Mouse (Mus musculus): Measurements from ENCODE around the gene Prorsd1. TPM values are rescaled to one million over a fixed set of nuclear protein-coding genes. Genes with fewer than 3 reads are reported as not detected.
"Not testable (repeated sequence)": the region's sequence is repeated elsewhere in the genome, so short reads cannot be mapped to it uniquely, and the experiment has no call there.

Prorsd1 gene
- polyA plus RNA-seq (2015; fragmentation: Nextera tagmentation; extraction: Ambion mirVana), result 32.3 and 33.8 TPM in 2 replicates

DNA sequence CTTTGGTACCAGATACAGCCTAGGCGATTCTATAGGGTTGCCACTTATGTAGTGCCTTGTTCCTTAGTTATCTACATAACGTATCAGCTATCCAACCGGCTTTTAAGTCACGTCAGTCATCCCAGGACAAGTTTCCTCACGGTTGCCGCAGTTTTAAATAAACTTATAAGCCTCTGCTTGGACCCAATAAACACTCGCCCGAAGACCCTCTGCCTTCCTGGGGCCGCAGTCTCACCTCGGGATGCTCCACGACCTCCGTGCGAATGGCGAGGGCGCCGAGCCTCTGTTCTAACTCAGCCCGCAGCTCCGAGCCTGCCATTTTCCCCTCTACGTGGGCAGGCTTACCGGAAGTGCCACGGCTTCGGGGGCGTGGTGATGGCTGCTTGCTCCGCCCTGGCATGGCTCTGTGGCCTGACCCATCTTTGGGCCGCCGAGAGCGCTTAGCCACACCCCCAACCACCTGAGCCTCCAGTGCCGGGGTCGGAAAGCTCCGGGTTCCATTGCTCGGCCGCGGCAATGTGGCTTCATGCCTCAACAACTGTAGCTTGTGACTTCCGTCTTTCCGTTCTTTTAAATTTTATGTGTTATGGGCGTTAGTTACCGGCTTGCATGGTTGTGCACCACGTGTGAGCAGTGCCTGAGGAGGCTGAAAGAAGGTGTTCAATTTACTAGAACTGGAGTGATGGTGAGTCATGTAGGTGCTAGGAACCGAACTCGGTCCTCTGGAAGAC, at the start of gene Prorsd1:
TSS of gene Prorsd1 (minus strand) at position 352 of the 731 bp plus-strand sequence.
- no peaks in the 10 kb centered on the region for H3K9me3 ChIP-seq
- peak within 1 kb of the TSS; percentile 56; the same call in 1 of the 2 replicates for H3K9ac ChIP-seq
- no peaks in the 10 kb centered on the region for H3K36me3 ChIP-seq
- H3K27ac ChIP-seq, result peak within 1 kb of the TSS; percentile 85
- H3K4me2 ChIP-seq, result peak within 1 kb of the TSS; percentile 68
- WGBS, result 2% methylated on average over 40 of the region's 40 CpGs
- ATAC-seq (ENCODE audit: insufficient read depth, low FRiP score, low read depth), result peak; percentile 99
- 0 out of 2 replicates have a peak, but pooled peaks cover 4% of the 10 kb centered on the region for H3K4me1 ChIP-seq
- H3K27me3 ChIP-seq (replicated peaks), result no peaks in the 10 kb centered on the region
- peak within 1 kb of the TSS; percentile 71 for H3K4me3 ChIP-seq (replicated peaks)

DNA sequence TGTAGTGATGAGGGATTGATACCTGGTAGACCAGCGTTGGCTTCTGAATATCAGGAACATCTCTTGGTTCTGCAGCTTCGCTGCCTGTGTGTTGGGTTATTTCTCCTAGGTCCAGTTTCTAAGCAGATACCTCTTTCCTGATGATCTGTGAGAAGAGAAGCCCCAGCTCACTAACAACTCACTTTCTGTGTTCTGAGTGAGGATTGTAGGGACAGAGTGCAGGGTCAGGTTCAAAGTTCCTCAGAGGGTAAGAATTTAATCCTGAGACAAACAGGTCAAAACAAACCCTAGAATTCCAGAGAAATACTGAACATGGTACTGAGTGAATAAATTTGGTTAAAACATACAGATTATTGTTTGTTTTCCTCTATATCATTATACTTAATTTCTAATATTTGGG, 48.6 kb upstream of the Prorsd1 start:
- no peak for ATAC-seq (ENCODE audit: insufficient read depth, low FRiP score, low read depth)
- no peak overlapping the region for H3K27ac ChIP-seq
- no peak overlapping the region for H3K4me2 ChIP-seq
- H3K36me3 ChIP-seq, result no peaks in the 10 kb centered on the region
- H3K9ac ChIP-seq, result no peak overlapping the region
- H3K27me3 ChIP-seq (replicated peaks), result no peaks in the 10 kb centered on the region
- H3K4me3 ChIP-seq (replicated peaks), result no peak overlapping the region
- WGBS, result 81% methylated on average over 2 of the region's 2 CpGs
- no peaks in the 10 kb centered on the region for H3K4me1 ChIP-seq
- H3K9me3 ChIP-seq, result no peaks in the 10 kb centered on the region

- WGBS, result 83% methylated on average over 3 of the region's 3 CpGs
- Histone ChIP-seq H3K27ac (no peak overlapping the region), H3K9me3 (no peaks in the 10 kb centered on the region), H3K4me1 (no peaks in the 10 kb centered on the region), H3K4me2 (no peak overlapping the region), H3K36me3 (no peaks in the 10 kb centered on the region), H3K9ac (no peak overlapping the region), H3K4me3 (replicated peaks) (no peak overlapping the region), H3K27me3 (replicated peaks) (no peaks in the 10 kb centered on the region)
- ATAC-seq (ENCODE audit: insufficient read depth, low FRiP score, low read depth), result no peak
Observed at GRCm38 (mm10) chr11:29560990-29561389, 46.2 kb upstream of the Prorsd1 start.

DNA sequence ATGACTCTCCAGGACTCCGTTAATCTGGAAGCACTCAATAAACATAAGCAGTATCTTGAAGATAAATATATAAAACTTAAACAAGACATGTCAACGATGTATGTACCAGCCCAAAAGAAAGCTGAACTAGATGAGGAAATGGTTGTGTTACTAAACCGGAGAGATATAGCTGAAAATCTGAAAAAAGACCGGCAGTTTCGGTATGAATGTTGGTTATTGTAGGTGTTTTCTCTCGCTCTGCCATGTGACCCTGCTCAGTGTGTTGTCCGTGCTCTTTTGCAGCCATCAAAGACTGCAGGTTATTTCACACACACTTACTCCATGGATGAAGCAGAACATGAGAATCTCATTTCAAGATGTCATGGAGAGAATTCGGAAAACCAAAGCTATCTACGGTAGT, 45.6 kb upstream of the Prorsd1 start:
- 79% methylated on average over 9 of the region's 9 CpGs for WGBS
- no peaks in the 10 kb centered on the region for H3K4me1 ChIP-seq
- no peaks in the 10 kb centered on the region for H3K27me3 ChIP-seq (replicated peaks)
- H3K4me3 ChIP-seq (replicated peaks), result no peak overlapping the region
- no peak for ATAC-seq (ENCODE audit: insufficient read depth, low FRiP score, low read depth)
- no peaks in the 10 kb centered on the region for H3K36me3 ChIP-seq
- no peak overlapping the region for H3K9ac ChIP-seq
- no peaks in the 10 kb centered on the region for H3K9me3 ChIP-seq
- H3K4me2 ChIP-seq, result no peak overlapping the region
- no peak overlapping the region for H3K27ac ChIP-seq

GRCm38 (mm10) chr11:29549425-29549778, 34.6 kb upstream of the Prorsd1 start:
- ATAC-seq (ENCODE audit: insufficient read depth, low FRiP score, low read depth), result no peak
- 82% methylated on average over 1 of the region's 1 CpGs for WGBS
- no peak overlapping the region for H3K4me3 ChIP-seq (replicated peaks)

DNA sequence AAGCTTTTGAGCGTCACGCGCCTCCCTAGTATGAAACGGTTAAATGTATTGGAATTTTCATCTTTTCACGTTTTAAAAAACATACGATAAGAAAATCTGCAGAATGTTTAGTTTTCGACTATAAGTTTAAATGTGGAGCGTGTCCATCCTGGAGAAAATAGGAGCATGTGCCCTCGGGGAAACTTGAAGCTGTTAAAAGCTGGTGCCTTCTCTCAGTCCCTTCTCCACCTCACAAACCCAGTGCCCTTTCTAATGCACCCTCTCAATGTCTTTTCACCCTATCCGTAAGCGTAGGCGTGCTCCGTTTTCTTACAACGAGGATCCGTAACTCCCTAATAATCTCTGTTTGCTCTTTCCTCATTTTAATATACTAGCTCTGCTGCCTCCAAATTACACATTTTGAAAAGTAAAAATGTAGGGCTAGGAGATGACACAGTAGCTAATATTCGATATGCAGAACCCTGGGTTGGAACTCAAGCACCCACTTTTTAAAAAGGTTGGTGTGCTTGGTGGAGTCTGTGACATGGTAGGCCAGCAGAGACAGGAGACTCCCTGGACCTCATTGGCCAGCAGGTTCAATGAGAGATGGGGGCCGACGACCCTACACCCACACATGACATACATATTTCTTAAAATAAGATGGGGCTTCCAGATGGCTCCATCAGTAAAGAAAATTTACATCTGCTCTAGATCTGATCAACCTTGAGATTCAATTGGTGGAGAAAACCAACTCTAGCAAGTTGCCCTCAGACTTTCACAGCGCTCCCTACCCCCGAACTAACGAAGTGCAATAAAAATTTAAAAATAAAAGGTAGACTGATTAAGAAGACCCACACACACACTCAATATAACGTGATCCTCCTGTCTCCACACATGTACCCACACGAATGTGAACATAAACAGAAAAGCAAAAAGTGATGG, 33.9 kb upstream of the Prorsd1 start:
- WGBS, result 23% methylated on average over 23 of the region's 23 CpGs
- H3K4me1 ChIP-seq, result peaks cover 5% of the 10 kb centered on the region; the same call in 1 of the 2 replicates
- H3K9me3 ChIP-seq, result no peaks in the 10 kb centered on the region
- ATAC-seq (ENCODE audit: insufficient read depth, low FRiP score, low read depth), result no peak
- peaks cover 11% of the 10 kb centered on the region for H3K36me3 ChIP-seq
- H3K9ac ChIP-seq, result peak overlapping the region; percentile 65
- H3K4me2 ChIP-seq, result peak overlapping the region; percentile 65
- H3K27ac ChIP-seq, result peak overlapping the region; percentile 90; the same call in 1 of the 2 replicates
- no peaks in the 10 kb centered on the region for H3K27me3 ChIP-seq (replicated peaks)
- peak overlapping the region; percentile 80 for H3K4me3 ChIP-seq (replicated peaks)

More at GRCm38 (mm10) chr11:29549425-29549778, 34.6 kb upstream of the Prorsd1 start:
- no peaks in the 10 kb centered on the region for H3K9me3 ChIP-seq
- H3K36me3 ChIP-seq, result peaks cover 5% of the 10 kb centered on the region
- peaks cover 5% of the 10 kb centered on the region; the same call in 1 of the 2 replicates for H3K4me1 ChIP-seq
- no peak overlapping the region for H3K27ac ChIP-seq
- no peak overlapping the region for H3K9ac ChIP-seq
- H3K4me2 ChIP-seq, result no peak overlapping the region
- no peaks in the 10 kb centered on the region for H3K27me3 ChIP-seq (replicated peaks)

DNA sequence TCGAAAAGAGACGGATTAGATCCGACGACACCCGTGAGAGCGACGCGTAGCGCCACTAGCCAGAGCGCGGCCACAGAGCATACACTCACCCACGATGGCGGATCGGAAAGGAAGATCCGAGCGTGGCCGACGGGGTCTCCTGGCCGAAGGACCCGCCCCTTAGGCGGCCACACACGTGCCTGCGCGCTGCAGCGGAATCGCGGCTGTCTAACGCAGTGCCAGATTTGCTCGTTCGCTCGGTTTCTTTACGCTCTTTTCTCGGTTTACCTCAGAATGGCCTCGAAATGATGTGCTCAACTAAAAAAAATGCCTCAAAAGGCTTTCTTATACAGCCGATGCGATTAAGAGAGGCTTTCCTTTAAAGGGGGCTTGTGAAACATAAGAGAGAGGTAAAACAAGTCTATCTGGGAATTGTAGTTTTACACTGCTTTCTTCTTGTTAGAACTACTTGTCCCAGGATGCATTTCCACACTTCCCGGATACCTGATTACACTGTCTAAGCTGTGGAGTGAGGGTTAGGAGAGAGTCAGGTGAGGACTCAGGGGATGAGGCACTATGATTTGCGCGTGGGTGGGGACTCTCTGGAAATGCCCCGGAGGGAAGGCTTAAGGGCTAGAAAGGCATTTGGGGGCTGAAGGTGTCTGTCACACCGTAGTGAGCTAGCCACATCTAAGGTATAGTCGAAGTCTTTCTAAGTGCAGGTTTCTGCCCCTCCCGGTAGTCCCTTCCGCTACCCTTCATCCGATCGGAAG, 33.1 kb upstream of the Prorsd1 start, which contains the start of the genes Clhc1 and Rps27a:
TSS of gene Clhc1 (plus strand) at position 199 of the 752 bp plus-strand sequence.
TSS of gene Rps27a (minus strand) at position 358 of the 752 bp plus-strand sequence.
- ATAC-seq (ENCODE audit: insufficient read depth, low FRiP score, low read depth), result peak; percentile 96
- Histone ChIP-seq H3K36me3 (peaks cover 14% of the 10 kb centered on the region), H3K27me3 (replicated peaks) (no peaks in the 10 kb centered on the region), H3K27ac (peak within 1 kb of the TSS; percentile 90), H3K4me1 (peaks cover 5% of the 10 kb centered on the region; the same call in 1 of the 2 replicates), H3K4me2 (peak within 1 kb of the TSS; percentile 65), H3K4me3 (replicated peaks) (peak within 1 kb of the TSS; percentile 80), H3K9me3 (no peaks in the 10 kb centered on the region), H3K9ac (peak within 1 kb of the TSS; percentile 80)
- under 1% methylated on average over 46 of the region's 46 CpGs for WGBS

- H3K27ac ChIP-seq, result peak overlapping the region; percentile 90
- peak overlapping the region; percentile 80 for H3K4me3 ChIP-seq (replicated peaks)
- H3K4me1 ChIP-seq, result peaks cover 5% of the 10 kb centered on the region; the same call in 1 of the 2 replicates
- H3K9me3 ChIP-seq, result no peaks in the 10 kb centered on the region
- peak overlapping the region; percentile 54 for H3K4me2 ChIP-seq
- WGBS, result 0% methylated on average over 27 of the region's 27 CpGs
- no peaks in the 10 kb centered on the region for H3K27me3 ChIP-seq (replicated peaks)
- peak overlapping the region; percentile 80 for H3K9ac ChIP-seq
- H3K36me3 ChIP-seq, result peaks cover 14% of the 10 kb centered on the region
- ATAC-seq (ENCODE audit: insufficient read depth, low FRiP score, low read depth), result peak; percentile 33; the same call in 1 of the 2 replicates
Observed at GRCm38 (mm10) chr11:29547249-29547751, 32.5 kb upstream of the Prorsd1 start.

DNA sequence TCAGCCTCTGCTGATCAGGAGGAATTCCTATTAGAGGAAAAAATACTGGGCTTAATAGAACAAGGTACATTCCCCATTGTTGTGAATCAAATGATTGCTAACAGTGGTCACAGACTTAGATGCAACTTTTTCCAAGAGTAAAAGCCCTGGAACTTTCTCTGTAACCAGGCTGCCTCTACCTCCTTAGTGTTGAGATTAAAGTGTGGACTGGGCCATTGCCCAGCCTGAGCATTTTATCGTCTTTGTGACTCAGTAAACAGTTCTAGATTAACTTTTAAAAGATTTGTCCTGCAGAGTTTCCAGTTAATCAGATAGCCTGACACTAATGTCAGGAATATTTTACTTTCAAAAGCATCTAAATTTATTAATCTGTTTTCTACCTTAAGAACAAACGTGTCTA, 31.9 kb upstream of the Prorsd1 start:
- peak overlapping the region; percentile 90 for H3K27ac ChIP-seq
- peak overlapping the region; percentile 80 for H3K4me3 ChIP-seq (replicated peaks)
- H3K27me3 ChIP-seq (replicated peaks), result no peaks in the 10 kb centered on the region
- 14% methylated on average over 2 of the region's 2 CpGs for WGBS
- H3K9me3 ChIP-seq, result no peaks in the 10 kb centered on the region
- peak overlapping the region; percentile 54 for H3K4me2 ChIP-seq
- H3K9ac ChIP-seq, result no peak overlapping the region; the same call in 1 of the 2 replicates
- H3K36me3 ChIP-seq, result peaks cover 14% of the 10 kb centered on the region
- ATAC-seq (ENCODE audit: insufficient read depth, low FRiP score, low read depth), result no peak
- H3K4me1 ChIP-seq, result peaks cover 5% of the 10 kb centered on the region; the same call in 1 of the 2 replicates

GRCm38 (mm10) chr11:29546297-29546696, 31.5 kb upstream of the Prorsd1 start:
- H3K27me3 ChIP-seq (replicated peaks); ATAC-seq (ENCODE audit: insufficient read depth, low FRiP score, low read depth); H3K9me3 ChIP-seq; H3K27ac ChIP-seq; H3K4me1 ChIP-seq; H3K9ac ChIP-seq: not testable (repeated sequence)
- Histone ChIP-seq H3K36me3 (peaks cover 17% of the 10 kb centered on the region), H3K4me2 (peak overlapping the region; percentile 54), H3K4me3 (replicated peaks) (peak overlapping the region; percentile 80)
- 88% methylated on average over 2 of the region's 2 CpGs for WGBS

GRCm38 (mm10) chr11:29545150-29545752, 30.4 kb upstream of the Prorsd1 start:
- not testable (repeated sequence) for H3K9me3 ChIP-seq; H3K4me2 ChIP-seq; H3K9ac ChIP-seq; H3K4me3 ChIP-seq (replicated peaks); H3K27ac ChIP-seq; ATAC-seq (ENCODE audit: insufficient read depth, low FRiP score, low read depth); H3K4me1 ChIP-seq; H3K27me3 ChIP-seq (replicated peaks)
- H3K36me3 ChIP-seq, result peaks cover 19% of the 10 kb centered on the region
- 85% methylated on average over 4 of the region's 4 CpGs for WGBS
